Mouse (Mus musculus): ENCODE data around the gene Ctsh.
"Not testable (repeated sequence)": the region's sequence is repeated elsewhere in the genome, so short reads cannot be mapped to it uniquely, and the experiment has no call there.

Gene Ctsh

DNA sequence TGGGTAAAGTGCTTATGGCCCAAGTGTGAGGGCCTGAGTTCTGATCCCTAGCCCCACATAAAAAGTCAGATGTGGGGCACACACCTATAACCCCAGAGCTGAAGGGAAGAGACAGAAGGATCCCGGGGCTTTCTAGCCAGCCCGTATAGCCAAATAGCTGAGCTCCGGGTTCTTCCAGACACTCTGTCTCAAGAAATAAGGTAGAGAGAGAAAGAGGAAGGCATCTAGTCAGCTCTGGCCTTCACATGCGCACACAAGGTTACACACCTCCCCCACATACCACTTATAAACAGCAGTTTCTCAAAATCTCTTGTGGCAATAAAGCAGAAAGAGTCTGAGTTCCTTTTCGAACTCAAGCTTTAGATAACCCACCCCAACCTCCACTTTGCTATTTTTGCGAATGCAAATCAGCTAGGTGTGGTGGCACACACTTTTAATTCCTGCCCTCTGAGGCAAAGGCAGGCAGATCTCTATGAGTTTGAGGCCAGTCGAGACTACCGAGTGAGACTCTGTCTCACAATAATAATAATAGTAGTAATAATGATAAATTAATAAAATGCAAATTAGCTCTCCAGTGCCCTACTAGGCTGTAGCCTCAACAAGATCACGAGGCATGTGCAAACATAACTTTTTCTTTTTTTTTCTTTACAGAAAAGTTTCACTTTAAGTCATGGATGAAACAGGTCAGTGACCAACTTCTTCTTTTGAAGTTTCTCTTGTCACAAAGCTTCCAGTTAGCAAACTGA is 6.0 kb downstream of the Ctsh start:
- no peak for DNase-seq (ENCODE audit: low read depth)

- no peak for DNase-seq (ENCODE audit: low read depth)
Observed at GRCm38 (mm10) chr9:90060574-90060875, 6.6 kb downstream of the Ctsh start.

GRCm38 (mm10) chr9:90060932-90061331 is 7.0 kb downstream of the Ctsh start:
- not testable (repeated sequence) for DNase-seq (ENCODE audit: low read depth)

DNA sequence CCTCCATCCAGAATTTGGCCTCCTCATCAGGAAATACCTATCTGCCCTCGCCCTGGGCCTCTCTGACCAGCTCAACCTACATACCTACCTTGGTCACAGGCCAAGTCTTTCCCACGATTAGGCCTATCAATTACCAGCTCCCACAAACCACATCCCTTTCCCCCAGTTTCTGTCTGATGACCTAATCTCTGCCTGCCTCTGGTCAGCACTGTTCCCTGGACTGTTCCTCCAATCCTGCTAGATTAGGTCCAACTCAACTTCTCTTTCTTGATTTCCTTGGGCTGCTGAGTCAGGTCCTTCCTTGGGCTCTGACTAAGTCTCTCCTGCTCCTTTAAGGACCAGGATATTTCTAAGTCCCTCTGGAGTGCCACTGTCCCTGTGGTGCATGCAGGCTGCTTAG is 13.4 kb downstream of the Ctsh start:
- DNase-seq (ENCODE audit: low read depth) = no peak

- no peak for DNase-seq (ENCODE audit: low read depth)
Observed at GRCm38 (mm10) chr9:90068786-90069185, 14.8 kb downstream of the Ctsh start.

GRCm38 (mm10) chr9:90069485-90069884 is 15.5 kb downstream of the Ctsh start:
- no peak for DNase-seq (ENCODE audit: low read depth)

- DNase-seq (ENCODE audit: low read depth) = no peak
Observed at GRCm38 (mm10) chr9:90070174-90070573, 16.2 kb downstream of the Ctsh start.

DNA sequence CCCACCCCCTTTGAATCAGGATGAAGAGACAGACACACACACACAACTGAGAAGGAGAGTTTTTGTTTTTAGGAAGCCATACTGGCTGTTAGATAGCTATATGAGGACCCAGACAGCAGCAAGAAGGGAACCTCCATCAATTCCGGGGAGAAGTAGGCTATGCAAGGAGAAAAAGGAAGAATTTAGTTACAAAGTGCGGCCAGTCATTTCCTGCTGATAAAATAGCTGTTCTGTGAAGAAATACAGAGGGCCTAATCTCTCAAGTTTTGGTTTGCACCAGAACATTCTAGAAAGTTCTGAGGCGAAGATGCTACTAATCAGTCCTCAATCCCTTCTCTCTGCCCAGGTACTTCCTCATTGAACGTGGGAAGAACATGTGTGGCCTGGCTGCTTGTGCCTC is 21.4 kb downstream of the Ctsh start:
- DNase-seq (ENCODE audit: low read depth) = no peak

DNA sequence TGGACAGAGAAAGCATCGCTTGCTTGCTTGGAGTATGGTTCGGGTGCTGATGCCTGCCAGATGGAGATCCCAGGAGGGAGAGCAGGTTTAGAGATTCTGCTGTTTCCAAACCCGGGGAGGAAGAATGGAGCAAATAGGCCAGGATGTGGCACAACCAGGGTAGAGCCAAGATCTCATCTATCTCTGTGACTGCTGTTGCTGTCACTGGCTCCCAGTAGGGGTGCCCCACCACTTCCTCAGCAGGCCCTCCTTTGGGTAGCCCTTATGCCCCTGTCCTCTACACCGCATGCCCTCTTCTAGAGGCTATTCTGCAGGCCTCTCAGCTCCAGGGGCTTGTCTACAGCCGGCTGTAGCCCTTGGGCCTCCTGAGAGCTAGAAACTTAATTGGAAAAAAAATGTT is 22.2 kb downstream of the Ctsh start:
- no peak for DNase-seq (ENCODE audit: low read depth)

- peak; percentile 46 for DNase-seq (ENCODE audit: low read depth)
Observed at GRCm38 (mm10) chr9:90076849-90077461, 23.0 kb downstream of the Ctsh start.

DNA sequence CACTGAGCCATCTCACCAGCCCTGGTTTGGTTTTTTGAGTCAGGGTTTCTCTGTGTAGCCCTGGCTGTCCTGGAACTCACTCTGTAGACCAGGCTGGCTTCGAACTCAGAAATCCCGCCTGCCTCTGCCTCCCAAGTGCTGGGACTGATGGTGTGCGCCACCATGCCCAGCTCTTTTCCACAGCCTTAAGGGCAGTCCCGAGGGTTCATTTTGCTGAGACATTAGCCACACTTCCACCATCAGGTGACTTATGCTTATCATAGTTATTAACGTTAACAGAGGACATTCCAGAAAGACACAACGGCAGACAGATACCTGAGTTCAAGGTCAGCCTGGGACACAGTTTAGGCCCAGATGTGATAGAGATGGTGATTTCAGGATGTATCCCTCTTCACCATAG is 28.0 kb downstream of the Ctsh start:
- not testable (repeated sequence) for DNase-seq (ENCODE audit: low read depth)

- DNase-seq (ENCODE audit: low read depth) = no peak
Observed at GRCm38 (mm10) chr9:90082992-90083391, 29.0 kb downstream of the Ctsh start.

DNA sequence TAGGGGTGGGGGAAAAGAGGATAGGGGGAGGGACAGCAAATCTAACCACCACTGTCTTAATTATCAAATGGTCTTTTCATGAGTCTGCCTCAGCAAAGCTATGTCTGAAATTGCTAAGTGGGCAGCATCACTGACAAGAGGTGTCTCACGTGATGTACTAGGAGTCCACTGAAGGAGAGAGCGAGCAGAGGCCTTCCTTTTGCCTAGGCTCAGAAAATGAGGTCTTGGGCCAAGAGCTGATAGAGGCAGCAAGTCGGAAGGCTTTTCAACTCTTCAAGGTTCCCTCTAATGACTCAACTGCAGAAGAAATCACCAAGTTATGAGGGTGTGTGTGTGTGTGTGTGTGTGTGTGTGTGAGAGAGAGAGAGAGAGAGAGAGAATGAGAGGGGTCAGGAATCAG is 30.2 kb downstream of the Ctsh start:
- no peak for DNase-seq (ENCODE audit: low read depth)

- no peak for DNase-seq (ENCODE audit: low read depth)
Observed at GRCm38 (mm10) chr9:90084766-90085468, 31.0 kb downstream of the Ctsh start.

GRCm38 (mm10) chr9:90087906-90088485 is 34.0 kb downstream of the Ctsh start:
- DNase-seq (ENCODE audit: low read depth) = no peak

DNA sequence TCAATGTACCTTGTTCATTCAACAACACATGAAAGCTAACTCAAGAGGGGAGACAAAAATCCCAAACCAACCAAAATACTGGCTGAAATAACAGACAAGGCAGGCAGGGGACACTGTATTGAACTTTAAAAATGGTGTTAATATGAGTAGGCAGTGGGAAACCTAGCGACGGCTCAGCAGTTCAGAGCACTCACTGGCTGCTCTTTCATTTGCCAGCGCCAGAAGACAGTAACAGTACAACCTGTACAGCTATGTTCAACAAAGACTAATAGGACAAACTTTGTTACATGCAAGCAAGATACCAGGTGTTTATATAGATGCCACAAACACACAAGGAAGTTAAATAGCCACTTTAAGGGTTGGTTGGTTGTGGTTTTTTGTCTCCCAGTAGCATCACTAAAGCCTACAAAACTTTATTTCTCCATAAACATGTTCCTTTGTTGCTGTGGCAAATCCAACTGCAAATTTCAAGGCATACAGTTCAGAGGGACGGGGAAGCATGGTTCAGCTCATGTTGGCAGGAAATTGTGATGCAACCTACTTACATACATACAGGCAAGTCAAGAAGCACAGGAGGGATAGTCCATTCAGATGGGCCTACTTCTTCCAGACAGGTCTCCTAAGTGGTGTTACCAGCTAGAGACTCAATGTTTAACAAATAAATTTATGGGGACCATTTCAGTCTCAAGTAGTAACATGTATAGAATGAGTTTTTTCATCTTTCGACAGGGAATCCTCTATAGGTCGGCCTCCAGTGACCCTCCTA is 35.6 kb downstream of the Ctsh start:
- DNase-seq (ENCODE audit: low read depth) = no peak

DNA sequence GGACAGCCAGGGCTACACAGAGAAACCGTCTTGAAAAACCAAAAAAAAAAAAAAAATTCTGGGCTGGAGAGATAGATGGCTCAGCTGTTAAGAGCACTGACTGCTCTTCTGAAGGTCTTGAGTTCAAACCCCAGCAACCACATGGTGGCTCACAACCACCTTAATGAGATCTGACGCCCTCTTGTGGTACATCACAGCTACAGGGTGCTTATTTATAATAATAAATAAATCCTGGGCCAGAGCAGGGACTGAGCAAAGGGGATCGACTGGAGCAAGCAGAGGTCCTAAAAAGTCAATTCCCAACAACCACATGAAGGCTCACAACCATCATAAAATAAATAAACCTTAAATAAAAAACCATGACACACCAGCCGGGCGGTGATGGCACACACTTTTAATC is 45.0 kb downstream of the Ctsh start:
- DNase-seq (ENCODE audit: low read depth) = no peak

DNA sequence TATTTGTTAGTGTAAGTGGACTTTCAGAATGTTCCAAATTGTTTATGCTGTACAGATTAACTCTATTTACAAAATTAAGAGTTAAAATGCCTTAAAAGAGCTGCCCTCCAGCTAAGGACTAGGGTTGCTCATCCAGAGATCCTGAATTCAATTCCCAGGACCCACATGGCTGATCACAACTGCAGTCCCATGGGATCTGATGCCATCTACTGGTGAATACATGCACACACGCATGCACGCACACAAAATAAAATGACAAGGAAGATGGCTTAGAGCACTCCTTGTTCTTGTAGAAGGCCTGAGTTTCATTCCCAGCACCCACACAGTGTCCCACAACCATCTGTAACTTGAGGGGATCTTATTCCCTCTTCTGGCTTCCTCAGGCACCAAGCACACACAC is 46.8 kb downstream of the Ctsh start:
- DNase-seq (ENCODE audit: low read depth) = no peak

DNA sequence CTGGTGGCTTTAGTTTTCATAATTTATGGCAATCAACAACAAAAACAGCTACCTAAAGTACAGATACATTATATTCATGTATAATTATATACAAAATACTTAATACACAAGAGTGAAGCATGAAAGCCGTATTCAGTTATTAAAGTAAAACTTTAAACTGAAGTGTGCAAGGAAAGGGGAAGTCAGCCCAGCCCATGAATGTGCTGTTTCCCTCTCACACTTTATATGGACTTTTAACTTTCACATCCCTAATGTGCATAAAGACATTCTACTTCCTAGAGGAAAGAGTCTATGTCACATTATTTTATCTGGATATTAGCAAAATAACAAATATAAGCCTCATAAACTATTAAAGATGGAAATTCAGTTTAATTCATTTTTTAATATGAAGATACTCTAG is 51.5 kb downstream of the Ctsh start:
- no peak for DNase-seq (ENCODE audit: low read depth)

DNA sequence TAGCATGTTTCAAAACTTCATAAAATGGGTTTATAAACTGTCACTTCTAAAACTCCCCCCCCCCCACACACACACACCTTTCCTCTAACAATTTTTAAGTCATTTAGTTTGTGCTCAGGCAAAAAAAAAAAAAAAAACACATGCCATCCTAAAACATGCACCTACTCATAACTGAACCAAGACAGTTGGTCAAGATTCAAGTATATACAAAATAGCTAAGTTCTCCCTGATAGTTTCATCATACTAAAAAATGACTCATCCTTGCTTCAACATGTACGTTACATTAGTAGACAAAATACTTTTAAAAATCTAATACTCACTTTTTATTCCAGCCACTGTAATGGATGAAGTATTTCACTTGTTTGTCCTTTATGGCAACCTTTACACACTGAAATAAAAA is 53.0 kb downstream of the Ctsh start:
- DNase-seq (ENCODE audit: low read depth) = no peak

DNA sequence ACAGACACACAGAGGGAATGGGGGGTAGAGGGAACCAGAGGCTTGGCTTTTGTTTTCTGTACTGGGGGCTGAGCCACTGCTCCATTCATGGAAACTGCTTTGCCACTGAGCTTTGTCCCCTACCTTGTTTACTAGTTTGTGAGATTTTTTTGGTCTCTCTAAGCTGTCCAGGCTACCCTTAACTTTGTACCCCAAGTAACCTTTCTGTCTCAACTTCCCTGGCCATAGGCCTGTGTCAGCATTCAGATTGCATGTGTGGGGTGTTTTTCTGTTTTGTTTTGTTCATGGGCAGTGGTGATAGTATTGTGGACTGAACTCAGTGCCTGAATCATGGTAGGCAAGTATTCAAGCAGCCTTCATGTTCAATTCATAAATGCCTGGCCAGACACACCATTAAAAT is 54.3 kb downstream of the Ctsh start:
- DNase-seq (ENCODE audit: low read depth) = no peak

DNA sequence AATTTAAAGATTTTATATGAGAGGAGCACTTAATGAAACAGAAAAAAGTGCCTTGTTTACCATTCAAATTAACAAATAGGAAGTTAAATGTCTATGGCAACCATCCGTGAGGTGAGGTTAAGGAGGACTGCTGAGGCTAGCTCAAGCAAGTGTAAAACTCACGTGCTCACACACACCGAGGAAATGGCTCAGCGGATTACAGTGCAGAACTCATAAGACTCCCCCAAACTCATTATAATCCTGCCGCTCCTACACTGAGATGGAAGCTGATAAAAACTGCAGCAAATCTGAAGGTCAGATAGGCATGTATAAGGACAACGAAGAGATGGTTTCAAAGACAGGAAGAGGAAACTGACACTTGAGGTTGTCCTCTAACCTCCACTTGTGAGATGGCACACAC is 55.4 kb downstream of the Ctsh start:
- DNase-seq (ENCODE audit: low read depth) = no peak
